Mouse (Mus musculus) ES-CJ7 (cell line): ENCODE measurements at regions not wholly inside any gene's neighbourhood (a gene's known extent, or its start where the extent isn't known, plus 50 kb on each side); places are given as distances from the start of the nearest gene placed in this dataset.
"Not testable (repeated sequence)": the region's sequence is repeated elsewhere in the genome, so short reads cannot be mapped to it uniquely, and the experiment has no call there.

ENCODE experiments used
- DNase-seq: peaks from one replicate; pipeline ENCODE4 v3.0.0; 2011; ENCODE audit warnings: low read depth, low spot score

DNA sequence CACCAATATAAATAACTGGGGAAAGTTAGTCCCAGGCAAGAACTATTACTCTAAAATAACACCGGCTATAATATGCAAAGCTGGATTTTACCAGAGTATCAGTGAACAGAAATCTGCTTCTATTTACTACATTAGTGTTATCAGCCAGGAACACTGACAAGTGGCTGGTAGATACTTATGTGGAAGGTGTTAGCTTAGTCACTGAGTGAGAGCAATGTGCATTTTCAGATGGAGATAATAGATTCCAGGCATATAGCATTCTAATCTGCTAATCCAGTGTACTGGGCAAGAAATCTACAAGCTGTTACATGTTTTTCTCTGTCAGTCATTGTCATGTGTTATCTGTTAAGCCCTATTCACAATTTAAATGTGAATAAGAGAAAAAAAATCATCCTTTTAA is 1054.6 kb upstream of the Rag2 start:
- not testable (repeated sequence) for DNase-seq

DNA sequence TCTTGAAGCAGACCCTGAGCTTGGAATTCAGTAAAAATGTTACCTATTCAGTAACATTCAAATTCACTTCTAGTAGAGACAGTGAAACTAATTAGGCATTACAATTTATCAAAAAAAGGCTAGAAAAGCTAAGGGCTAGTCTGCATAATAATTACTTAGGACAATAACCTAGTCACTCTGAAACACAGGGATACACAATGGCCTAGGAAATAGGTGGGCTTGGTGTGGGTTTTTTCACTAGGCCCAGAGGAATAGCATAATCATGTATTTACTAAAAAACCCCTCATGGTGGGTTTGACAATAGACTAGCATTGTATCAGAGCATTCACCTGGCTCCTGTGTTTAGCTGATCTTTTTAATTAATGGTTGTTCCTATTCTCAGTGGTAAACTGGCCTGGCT is 1033.9 kb upstream of the Rag2 start:
- not testable (repeated sequence) for DNase-seq

DNA sequence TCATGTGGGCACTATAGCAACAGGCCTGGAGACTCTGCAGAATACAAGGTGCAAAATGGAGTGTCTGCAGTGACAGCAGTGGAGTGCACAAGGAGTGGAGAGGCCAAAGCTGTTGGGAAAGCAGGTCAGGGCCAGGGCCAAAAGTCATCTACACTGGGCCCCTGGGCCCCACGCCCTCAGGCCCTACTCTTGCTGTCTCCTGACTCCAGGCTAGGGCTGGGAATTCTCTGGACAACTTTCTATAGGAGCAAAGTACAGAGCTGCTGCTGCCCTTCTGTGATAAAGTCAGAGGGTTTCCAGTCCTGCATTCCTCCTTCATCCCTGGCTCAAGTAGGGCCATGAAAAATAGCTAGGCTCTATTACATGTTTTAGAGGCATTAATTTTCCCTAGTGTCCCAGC is 998.3 kb upstream of the Rag2 start:
- not testable (repeated sequence) for DNase-seq

DNA sequence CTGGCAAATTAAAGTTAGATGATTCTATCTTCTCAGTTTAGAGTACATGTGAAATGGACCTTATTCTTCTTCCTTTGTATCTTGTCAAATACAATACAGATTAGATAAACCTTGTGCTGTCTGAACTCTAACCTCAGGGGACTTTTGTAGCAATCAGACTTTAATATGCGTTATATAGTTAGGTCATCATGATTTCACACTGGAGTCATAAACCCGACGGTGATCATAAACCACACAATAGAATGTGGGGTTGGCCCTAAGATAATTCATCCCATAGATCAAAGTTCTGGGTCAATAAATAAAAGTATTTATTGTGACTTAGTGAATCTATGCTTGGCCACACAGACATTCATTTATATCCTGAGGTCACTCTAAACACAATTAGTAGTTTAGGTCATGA is 971.8 kb upstream of the Rag2 start:
- not testable (repeated sequence) for DNase-seq

DNA sequence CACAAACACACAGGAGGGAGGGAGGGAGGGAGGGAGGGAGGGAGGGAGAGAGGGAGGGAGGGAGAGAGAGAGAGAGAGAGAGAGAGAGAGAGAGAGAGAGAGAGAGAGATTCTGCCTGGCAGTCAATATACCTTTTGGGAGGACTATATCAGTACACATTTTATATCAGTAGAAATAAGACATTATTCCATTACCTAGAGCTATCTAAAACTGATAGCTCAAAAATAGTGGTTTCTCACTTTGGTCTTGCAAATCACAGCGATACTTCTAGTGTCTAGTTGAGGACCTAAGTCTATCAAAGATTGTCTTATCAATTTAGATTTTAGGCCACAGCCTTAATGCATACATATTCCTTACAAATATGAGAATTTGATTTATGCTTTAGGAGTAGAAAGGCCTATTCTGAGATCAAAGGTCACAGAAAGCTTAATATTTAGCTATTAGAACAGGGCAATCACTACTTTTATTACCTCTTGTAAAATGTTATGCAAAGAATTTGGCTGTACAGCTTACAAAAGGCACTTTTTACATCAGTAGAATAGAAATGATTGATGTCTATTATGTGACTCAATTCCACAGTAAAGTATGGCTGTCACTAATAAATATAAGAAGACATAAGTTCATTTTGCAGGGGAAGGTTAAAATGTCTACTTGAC is 953.0 kb upstream of the Rag2 start:
- DNase-seq: not testable (repeated sequence)

DNA sequence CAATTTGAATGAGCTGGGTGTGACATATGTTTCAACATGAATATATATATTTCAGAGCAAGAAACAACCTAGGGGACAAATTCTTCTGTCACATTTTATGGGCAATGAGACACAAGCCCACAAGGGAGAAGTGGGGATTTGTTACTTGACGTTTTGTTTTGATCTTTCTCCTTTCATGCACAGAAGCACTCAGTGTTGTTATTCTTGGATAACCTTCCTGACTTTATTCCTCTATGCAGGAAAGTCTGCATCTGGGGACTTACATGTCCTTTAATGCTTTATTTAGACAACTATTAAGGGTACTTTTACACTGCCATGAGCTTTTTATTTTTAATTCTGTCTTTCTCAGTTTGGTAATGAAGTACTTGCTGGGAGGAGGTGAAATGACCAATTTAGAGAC is 916.1 kb upstream of the Rag2 start:
- DNase-seq: not testable (repeated sequence)

DNA sequence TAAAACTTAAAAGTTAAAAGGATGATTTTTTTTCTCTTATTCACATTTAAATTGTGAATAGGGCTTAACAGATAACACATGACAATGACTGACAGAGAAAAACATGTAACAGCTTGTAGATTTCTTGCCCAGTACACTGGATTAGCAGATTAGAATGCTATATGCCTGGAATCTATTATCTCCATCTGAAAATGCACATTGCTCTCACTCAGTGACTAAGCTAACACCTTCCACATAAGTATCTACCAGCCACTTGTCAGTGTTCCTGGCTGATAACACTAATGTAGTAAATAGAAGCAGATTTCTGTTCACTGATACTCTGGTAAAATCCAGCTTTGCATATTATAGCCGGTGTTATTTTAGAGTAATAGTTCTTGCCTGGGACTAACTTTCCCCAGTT is 881.2 kb upstream of the Rag2 start:
- not testable (repeated sequence) for DNase-seq

DNA sequence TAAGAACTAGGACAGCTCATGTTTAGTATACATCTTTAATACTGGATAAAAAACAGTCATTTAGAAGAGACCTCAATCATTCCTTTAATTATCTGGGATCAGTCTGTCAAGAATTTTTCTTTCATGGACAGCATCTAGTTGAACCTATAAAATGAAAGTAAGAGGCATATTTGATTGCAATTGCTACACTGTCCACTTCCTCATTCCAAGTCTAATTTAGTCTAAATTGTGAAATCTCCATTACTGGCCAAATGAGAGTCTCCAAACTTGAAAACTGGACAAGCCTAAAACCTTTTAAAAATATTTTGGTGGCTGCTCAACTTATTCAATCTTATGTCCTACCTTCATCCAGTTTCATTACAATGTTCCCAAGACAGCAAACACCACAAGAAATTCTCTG is 869.5 kb upstream of the Rag2 start:
- not testable (repeated sequence) for DNase-seq

DNA sequence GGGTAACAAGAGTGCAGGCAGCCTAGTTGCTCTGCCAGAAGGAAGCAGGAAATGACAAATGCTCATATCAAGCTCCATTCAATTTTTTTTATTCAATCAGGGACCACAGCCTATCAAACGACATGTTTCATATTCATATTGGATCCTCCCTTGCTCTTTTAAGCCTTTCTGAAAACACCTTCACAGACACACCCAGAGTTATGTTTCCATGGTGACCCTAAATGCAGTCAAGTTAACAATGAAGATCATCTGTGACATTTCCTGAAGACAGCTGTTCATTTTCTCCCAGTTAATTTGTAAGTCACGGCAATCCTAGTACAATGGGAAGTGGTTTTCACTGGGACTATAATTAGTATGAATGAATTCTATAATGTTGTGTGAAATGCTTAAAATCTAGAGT is 839.1 kb upstream of the Rag2 start:
- no peak for DNase-seq

DNA sequence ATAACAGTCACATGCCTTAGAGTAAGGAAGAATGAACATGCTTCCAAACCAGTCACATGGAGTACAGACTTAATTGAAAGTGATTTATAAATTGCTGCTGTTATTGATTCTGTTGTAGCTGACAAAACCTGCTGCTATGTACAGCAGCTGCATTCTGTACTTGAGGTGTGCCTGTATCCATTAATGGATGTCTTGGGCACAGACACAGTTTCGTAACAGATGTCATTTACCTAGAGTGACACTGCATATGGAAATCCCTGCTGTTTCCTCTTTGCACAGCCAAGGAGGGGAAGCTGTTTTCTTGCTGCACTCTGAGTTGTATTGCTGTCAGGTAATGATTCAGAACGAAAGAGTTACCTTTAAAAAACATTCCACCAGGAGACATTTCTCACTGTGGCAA is 828.9 kb upstream of the Rag2 start:
- DNase-seq: no peak

DNA sequence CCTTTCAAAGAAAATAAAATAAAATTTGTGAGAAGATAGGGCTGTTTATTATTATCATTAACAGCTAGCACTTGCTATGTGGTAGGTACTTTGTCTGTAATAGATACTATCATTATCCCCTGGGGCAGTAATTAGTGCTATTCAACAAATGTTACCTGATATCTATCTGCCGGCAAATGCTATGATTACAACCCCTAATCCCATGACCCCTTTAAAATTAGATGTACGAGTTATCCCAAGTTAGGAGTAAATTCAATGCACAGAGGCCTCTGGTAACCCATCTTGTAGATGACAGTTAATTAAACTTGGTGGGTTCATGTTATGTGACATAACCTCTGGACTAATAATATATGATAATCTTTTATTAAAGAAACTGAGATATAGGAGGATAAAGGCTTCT is 827.7 kb upstream of the Rag2 start:
- DNase-seq: no peak

DNA sequence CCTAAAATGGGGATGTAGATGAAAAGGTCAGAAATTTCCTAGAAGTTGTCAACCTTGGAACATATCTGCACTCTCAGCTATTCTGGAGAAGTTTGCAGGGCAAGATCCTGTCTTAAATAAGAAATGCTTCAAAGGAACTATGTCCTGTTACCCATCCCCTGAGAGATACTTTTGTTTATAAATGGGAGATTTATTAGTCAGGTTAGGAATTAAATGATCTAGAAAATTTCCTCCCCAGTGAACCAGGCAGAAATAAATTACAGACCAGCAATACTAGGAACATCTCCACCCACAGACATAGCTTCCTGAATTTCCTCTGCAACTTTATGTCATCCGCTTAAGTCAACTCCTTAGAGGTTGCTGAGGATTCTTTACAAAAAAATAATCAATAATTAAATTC is 827.0 kb upstream of the Rag2 start:
- no peak for DNase-seq

DNA sequence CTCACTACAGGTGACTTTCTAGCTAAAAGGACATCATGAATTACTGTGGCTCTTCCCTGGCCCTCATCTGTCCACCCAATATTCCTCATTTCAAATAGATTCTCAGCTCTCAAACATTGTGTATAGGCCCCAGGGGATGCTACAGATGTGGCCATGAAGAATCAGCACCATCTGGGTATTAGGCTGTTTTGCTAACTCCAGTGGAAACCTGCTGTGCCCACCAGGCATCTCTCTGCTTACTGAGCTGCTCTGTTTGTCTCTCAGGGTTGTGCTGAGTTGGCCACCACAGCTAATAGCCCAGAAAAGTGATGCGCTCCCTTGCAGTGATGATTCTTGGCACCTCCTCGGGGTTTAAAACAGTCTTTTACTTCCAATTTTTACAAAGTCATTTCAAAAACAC is 812.0 kb upstream of the Rag2 start:
- DNase-seq: no peak

DNA sequence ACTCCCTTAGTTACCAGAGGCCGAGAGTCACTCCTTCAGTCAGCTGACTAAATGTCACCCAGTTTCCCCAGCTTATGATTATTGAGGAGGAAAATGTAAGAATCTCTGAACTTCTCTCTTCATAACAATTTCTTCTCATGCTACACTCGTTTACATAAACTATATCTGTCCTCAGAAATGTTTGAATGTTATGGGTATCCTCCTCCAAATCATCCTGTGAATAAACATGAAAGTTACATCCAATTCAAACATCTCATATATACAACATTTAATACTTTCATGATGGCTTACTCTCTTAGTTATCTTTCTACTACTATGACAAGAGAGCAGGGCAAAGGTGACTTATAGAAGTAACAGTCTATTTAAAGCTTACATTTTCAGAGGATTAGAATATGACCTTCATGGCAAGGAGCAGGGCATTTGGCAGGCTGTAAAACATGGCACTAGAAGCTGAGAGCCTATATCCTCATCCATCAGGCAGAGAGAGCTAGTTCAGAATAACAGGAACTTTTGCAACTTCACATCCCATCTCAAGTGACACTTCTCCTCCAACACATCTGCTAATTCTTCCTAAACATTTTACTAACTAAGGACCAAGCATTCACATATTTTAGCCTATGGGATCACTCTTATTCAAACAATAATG is 809.8 kb upstream of the Rag2 start:
- no peak for DNase-seq

DNA sequence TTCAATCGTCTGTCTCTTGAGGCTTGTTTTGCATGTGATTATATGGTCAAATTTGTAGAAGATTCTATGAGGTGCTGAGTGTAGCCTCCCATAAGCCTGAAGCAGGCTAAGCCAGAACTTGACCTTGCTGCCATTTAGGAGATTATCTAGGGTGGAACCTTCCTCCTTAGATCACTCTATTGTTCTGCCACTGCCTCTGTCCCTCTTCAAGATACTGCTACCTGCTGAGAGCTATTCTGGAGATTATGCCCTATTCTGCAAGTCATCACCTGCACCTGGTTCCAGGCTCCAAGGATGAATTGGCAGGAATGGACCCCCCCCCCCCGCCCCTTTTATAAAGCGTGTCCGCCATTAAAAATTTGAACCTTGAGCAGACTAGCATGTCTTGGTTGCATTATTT is 790.5 kb upstream of the Rag2 start:
- peak; percentile 54 for DNase-seq

DNA sequence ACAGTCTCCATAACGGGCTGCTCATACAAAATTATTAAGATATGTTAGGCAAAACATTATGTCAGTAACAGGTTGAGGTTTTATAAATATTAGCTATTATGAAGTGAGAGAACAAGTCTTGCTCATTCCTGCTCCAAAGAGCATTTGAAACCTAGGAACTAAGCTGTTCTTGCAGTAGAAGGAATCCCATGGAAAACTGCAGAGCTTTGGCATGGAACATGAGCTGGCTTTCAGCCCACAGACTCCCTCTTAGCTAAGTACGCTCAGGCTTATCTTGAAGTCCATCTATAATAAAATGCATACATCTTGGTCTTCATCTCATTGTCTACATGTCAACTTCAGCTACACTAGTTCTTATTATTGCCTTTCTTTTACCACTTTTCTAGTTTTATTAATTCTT is 766.7 kb upstream of the Rag2 start:
- DNase-seq: no peak

DNA sequence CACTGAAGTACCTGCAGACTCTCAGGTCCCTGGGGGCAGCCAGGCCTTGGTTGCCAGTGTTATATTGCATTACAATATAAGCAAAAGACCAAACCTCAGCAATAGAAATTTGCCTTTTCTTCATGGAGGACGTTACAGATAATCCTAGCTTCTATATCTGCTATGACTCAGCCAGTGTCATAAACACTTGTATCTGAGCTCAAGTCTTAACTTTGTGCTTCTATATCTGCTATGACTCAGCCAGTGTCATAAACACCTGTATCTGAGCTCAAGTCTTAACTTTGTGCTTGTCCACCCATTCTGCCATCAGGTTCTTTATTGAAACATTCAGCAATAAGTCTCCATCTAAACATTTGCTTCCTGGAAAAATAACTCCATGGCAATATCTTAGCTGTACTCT is 759.0 kb upstream of the Rag2 start:
- DNase-seq: no peak
